Mouse (Mus musculus) adrenal gland, adult 10 weeks (tissue): ENCODE measurements around the gene Taar3. TPM values are rescaled to one million over a fixed set of nuclear protein-coding genes. Genes with fewer than 3 reads are reported as not detected.

Source experiments
- polyA plus RNA-seq: library from polyadenylated mRNA; stranded (reverse); fragments of 350-450 nt; fragmentation: Illumina TruSeq; extraction: RNeasy Lipid Tissue Mini Kit (QIAGEN cat#74804); gene quantifications from one replicate; pipeline ENCODE4 v1.2.3, GENCODE M21; 2014; ENCODE audit warnings: low read depth, low replicate concordance

The Taar3 gene
- not detected for polyA plus RNA-seq

DNA sequence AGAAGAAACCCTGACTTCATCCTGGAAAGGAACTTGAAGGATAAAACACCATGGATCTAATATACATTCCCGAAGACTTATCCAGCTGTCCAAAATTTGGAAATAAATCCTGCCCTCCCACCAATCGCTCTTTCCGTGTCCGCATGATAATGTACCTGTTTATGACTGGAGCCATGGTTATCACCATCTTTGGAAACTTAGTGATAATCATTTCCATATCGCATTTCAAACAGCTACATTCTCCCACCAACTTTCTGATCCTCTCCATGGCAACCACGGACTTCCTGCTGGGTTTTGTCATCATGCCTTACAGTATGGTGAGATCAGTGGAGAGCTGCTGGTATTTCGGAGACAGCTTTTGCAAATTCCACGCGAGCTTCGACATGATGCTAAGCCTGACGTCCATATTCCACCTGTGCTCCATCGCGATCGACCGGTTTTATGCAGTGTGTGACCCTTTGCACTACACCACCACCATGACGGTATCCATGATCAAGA, at the start of gene Taar3:
Gene Taar3, plus strand, starts transcription at position 51 of the 498 bp plus-strand sequence.

GRCm38 (mm10) chr10:23920056-23920455, 29.3 kb upstream of the Taar3 start, which contains the start of gene Taar1:
Gene Taar1 (plus strand): TSS chr10:23920356.

GRCm38 (mm10) chr10:23938312-23938711, 11.0 kb upstream of the Taar3 start, which contains the start of gene Taar2:
Gene Taar2 (plus strand): TSS chr10:23938572.

DNA sequence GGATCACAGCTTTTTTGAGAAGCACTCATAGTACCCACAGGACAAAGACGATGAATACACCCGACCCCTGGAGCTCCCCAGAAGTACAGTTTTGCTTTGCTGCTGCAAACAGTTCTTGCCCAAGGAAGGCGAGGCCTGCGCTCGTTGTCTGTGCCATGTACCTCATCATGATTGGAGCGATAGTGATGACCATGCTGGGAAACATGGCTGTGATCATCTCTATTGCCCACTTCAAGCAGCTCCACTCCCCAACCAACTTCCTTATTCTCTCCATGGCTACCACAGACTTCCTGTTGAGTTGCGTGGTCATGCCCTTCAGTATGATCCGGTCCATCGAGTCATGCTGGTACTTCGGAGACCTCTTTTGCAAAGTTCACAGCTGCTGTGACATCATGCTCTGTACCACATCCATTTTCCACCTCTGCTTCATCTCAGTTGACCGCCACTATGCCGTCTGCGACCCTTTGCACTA, 11.1 kb downstream of the Taar3 start, which contains the start of gene Taar4:
Gene Taar4, plus strand, starts transcription at position 51 of the 472 bp plus-strand sequence.

DNA sequence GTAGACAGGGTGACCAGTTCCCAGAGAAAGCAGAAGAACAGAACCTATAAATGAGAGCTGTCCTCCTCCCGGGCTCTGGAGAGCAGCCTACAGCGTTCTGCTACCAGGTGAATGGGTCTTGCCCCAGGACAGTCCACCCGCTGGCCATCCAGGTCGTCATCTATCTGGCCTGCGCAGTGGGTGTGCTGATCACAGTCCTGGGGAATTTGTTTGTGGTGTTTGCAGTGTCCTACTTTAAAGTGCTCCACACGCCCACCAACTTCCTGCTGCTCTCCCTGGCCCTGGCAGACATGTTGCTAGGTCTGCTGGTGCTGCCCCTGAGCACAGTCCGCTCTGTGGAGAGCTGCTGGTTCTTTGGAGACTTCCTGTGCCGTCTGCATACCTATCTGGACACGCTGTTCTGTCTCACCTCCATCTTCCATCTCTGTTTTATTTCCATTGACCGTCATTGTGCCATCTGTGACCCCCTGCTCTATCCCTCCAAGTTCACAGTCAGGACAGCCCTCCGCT, 21.4 kb downstream of the Taar3 start, which contains the start of gene Taar5:
Gene Taar5, plus strand, starts transcription at position 51 of the 510 bp plus-strand sequence.

GRCm38 (mm10) chr10:23985546-23985945, 36.2 kb downstream of the Taar3 start, which contains the start of gene Taar6:
Gene Taar6 (minus strand): TSS chr10:23985646.

DNA sequence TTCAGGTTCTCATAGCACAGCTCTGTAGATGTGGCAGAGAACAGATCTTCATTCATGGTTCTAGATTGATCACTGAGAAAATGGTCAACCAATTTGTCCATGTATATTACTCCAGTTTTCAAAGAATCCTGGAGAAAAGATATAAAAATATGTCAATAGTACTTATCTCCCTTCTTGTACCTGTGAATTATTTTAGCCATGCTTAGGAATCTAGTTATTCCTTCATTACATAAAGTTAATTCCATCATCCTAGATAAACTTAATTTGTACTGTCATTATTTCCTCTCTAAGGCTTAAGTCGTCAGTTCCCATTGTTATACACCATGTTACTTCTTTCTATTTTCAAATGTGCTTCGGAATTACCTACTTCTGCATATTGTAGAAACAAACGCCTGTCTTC, 44.0 kb downstream of the Taar3 start, which contains the start of gene Taar7a:
Gene Taar7a, minus strand, starts transcription at position 101 of the 400 bp plus-strand sequence.

DNA sequence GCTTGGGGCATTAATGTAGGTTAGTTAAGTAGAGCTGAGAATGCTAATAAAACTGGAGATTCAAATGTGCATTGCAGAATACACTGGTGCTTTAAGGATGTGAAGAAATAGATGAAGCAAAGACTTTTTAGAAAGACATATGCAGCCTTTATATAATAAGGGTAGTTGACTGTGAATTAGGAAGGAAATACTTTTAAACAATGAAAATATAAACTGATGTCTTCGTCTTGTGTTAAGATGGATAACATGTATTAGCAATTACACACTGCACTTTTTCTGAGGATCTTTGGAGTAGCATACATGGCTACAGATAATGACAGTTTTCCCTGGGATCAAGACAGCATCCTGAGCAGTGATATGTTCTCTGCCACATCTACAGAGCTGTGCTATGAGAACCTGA, 50.3 kb downstream of the Taar3 start, which contains the start of gene Taar7b:
Gene Taar7b, plus strand, starts transcription at position 301 of the 400 bp plus-strand sequence.

Other genes starting within 250 kb of the Taar3 start
- 250 TPM for gene Rps12, start 162.3 kb upstream of the Taar3 start, polyA plus RNA-seq
- 34.5 TPM for gene Slc18b1, start 152.6 kb upstream of the Taar3 start, polyA plus RNA-seq
- 56.3 TPM for gene Vnn3, start 98.1 kb upstream of the Taar3 start, polyA plus RNA-seq
- 50.1 TPM for gene Vnn1, start 54.9 kb upstream of the Taar3 start, polyA plus RNA-seq
- gene Taar1, start 29.2 kb upstream of the Taar3 start, polyA plus RNA-seq, result not detected
- not detected for gene Taar2, start 11.0 kb upstream of the Taar3 start, polyA plus RNA-seq
- not detected for gene Taar4, start 10.9 kb downstream of the Taar3 start, polyA plus RNA-seq
- not detected for gene Taar5, start 21.1 kb downstream of the Taar3 start, polyA plus RNA-seq
- gene Taar6, start 36.1 kb downstream of the Taar3 start, polyA plus RNA-seq, result not detected
- gene Taar7a, start 43.9 kb downstream of the Taar3 start, polyA plus RNA-seq, result not detected
- not detected for gene Taar7b, start 50.4 kb downstream of the Taar3 start, polyA plus RNA-seq
- gene Taar7d, start 77.7 kb downstream of the Taar3 start, polyA plus RNA-seq, result not detected
- not detected for gene Taar7e, start 88.1 kb downstream of the Taar3 start, polyA plus RNA-seq
- not detected for gene Taar7f, start 100.0 kb downstream of the Taar3 start, polyA plus RNA-seq
- gene Taar8a, start 126.9 kb downstream of the Taar3 start, polyA plus RNA-seq, result not detected
- gene Taar8b, start 142.7 kb downstream of the Taar3 start, polyA plus RNA-seq, result not detected
- not detected for gene Taar8c, start 152.4 kb downstream of the Taar3 start, polyA plus RNA-seq
- gene Taar9, start 160.0 kb downstream of the Taar3 start, polyA plus RNA-seq, result not detected
- 227 TPM for gene Stx7, start 199.7 kb downstream of the Taar3 start, polyA plus RNA-seq